Mouse (Mus musculus) layer of hippocampus, adult 11-12 months (tissue): Measurements from ENCODE around the gene Senp2.

Source experiments
- DNase-seq: peaks from one replicate; pipeline ENCODE4 v3.0.0; 2022; ENCODE audit warnings: low spot score

The Senp2 gene

GRCm38 (mm10) chr16:22022122-22022521 lies 12.8 kb downstream of the Senp2 start:
- DNase-seq, result no peak

- no peak for DNase-seq
Observed at GRCm38 (mm10) chr16:22027474-22027873, 18.2 kb downstream of the Senp2 start.

GRCm38 (mm10) chr16:22038554-22038953 lies 29.3 kb downstream of the Senp2 start:
- DNase-seq, result no peak

- DNase-seq, result no peak
Observed at GRCm38 (mm10) chr16:22039978-22040377, 30.7 kb downstream of the Senp2 start.

- no peak for DNase-seq
Observed at GRCm38 (mm10) chr16:22043830-22044229, 34.5 kb downstream of the Senp2 start.

GRCm38 (mm10) chr16:22045930-22046329 lies 36.6 kb downstream of the Senp2 start:
- DNase-seq, result no peak

- no peak for DNase-seq
Observed at GRCm38 (mm10) chr16:22046739-22047366, 37.6 kb downstream of the Senp2 start.

GRCm38 (mm10) chr16:22053411-22053810 lies 44.1 kb downstream of the Senp2 start:
- no peak for DNase-seq

- DNase-seq, result no peak
Observed at GRCm38 (mm10) chr16:22057498-22057897, 48.2 kb downstream of the Senp2 start.

- no peak for DNase-seq
Observed at GRCm38 (mm10) chr16:22058871-22059270, 49.6 kb downstream of the Senp2 start.

GRCm38 (mm10) chr16:22060416-22060815 lies 51.1 kb downstream of the Senp2 start:
- DNase-seq, result no peak

GRCm38 (mm10) chr16:22061555-22062160 lies 52.4 kb downstream of the Senp2 start:
- DNase-seq, result no peak

GRCm38 (mm10) chr16:22062284-22062683 lies 53.0 kb downstream of the Senp2 start:
- DNase-seq, result no peak

- no peak for DNase-seq
Observed at GRCm38 (mm10) chr16:22065536-22065935, 56.3 kb downstream of the Senp2 start.

GRCm38 (mm10) chr16:22067406-22067805 lies 58.1 kb downstream of the Senp2 start:
- no peak for DNase-seq

- DNase-seq, result no peak
Observed at GRCm38 (mm10) chr16:22071361-22071760, 62.1 kb downstream of the Senp2 start.

- no peak for DNase-seq
Observed at GRCm38 (mm10) chr16:22075067-22075466, 65.8 kb downstream of the Senp2 start.

GRCm38 (mm10) chr16:22075829-22076619 lies 66.7 kb downstream of the Senp2 start:
- no peak for DNase-seq

- no peak for DNase-seq
Observed at GRCm38 (mm10) chr16:22076620-22076941, 67.3 kb downstream of the Senp2 start.

- DNase-seq, result no peak
Observed at GRCm38 (mm10) chr16:22080125-22080710, 70.9 kb downstream of the Senp2 start.

- DNase-seq, result no peak
Observed at GRCm38 (mm10) chr16:22085411-22085810, 76.1 kb downstream of the Senp2 start.

GRCm38 (mm10) chr16:22091255-22091783 lies 82.0 kb downstream of the Senp2 start:
- DNase-seq, result no peak

- no peak for DNase-seq
Observed at GRCm38 (mm10) chr16:22095751-22096150, 86.5 kb downstream of the Senp2 start.
